Mouse (Mus musculus): ENCODE measurements around the gene Chmp4b. TPM values are rescaled to one million over a fixed set of nuclear protein-coding genes. Genes with fewer than 3 reads are reported as not detected.

Gene Chmp4b
- polyA plus RNA-seq, 1 experiment from 2014 or later = 40.0 TPM

DNA sequence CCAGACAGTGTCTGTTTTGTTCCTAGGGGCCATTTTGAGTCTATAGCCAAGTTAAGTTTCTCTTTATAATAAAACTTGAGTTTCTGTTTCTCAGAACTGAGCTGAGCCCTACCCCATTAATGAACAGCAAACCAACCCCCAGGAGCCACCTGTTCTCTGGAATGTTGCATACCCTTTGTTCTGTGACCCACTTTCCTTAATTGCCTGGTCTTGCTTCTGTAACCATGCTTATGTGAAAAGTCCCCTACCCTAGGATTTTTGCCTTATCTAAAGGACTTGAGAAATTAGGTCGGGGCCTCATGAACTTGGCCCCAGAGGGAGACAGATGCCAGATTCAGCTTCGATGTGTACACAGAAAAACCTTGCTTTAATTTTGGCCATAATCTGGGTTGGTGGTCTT, 80.4 kb downstream of the Chmp4b start:
- Histone ChIP-seq H3K9ac (no peak overlapping the region), H3K9me3 (no peaks in the 10 kb centered on the region), H3K4me1 (no peaks in the 10 kb centered on the region; the same call in 1 of the 2 replicates), H3K27me3 (replicated peaks) (no peaks in the 10 kb centered on the region), H3K4me3 (replicated peaks) (no peak overlapping the region), H3K36me3 (no peaks in the 10 kb centered on the region), H3K27ac (no peak overlapping the region), H3K4me2 (no peak overlapping the region)
- ATAC-seq (ENCODE audit: insufficient read depth, low FRiP score, low read depth) = no peak
- WGBS = 49% methylated on average over 2 of the region's 2 CpGs

DNA sequence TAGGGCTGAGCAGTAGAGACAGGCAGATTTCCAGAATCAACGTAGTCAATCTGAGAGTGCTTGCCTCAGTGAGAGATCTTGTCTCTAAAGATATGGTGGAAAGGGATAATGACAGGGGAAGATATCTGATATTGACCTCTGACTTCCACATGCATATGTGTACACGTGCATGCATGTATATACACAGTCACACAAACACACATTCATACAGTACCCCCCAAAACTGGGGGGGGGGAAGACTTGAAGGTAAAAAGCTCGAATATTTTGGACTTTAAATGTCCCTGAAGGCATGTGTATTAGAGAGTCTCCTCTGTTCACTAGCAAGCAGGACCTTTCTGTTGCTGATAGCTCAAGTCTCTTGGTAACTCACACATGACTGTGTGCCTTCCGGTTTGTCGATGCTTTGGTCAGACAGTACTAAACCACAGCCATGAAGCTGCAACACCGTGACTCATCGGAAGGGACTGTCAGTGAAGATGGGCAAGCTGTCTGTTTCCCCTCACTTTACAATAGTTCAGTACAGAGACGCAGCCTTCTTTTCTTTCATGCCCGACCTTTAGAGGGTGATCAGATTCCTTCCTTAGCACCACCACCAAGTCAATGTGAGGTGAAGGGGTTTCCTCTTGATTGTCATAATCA, 81.1 kb downstream of the Chmp4b start:
- WGBS = 76% methylated on average over 9 of the region's 9 CpGs
- no peak overlapping the region for H3K27ac ChIP-seq
- no peaks in the 10 kb centered on the region; the same call in 1 of the 2 replicates for H3K4me1 ChIP-seq
- H3K27me3 ChIP-seq (replicated peaks) = no peaks in the 10 kb centered on the region
- H3K4me2 ChIP-seq = no peak overlapping the region
- H3K4me3 ChIP-seq (replicated peaks) = no peak overlapping the region
- H3K9me3 ChIP-seq = no peaks in the 10 kb centered on the region
- no peaks in the 10 kb centered on the region for H3K36me3 ChIP-seq
- H3K9ac ChIP-seq = no peak overlapping the region
- ATAC-seq (ENCODE audit: insufficient read depth, low FRiP score, low read depth) = no peak

DNA sequence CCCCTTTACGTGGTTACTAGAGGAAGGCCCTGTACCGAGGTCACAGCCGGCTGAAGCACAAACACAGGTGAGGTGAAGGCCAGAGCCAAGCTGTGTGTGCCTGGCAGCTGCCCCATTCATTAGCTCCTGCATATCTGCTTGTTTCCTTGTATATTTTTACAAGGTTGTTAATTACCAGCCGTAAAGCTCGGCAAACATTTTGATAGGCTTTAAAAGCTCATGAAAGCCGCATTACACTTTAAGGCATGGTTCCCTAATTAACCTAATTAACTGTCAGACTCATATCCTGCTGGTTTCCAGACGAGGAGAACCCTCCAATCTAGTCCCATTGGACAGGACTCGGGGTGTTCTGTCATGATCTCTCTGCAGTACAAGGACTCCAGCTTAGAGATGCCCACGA, 83.5 kb downstream of the Chmp4b start:
- H3K27ac ChIP-seq = no peak overlapping the region
- 63% methylated on average over 9 of the region's 9 CpGs for WGBS

DNA sequence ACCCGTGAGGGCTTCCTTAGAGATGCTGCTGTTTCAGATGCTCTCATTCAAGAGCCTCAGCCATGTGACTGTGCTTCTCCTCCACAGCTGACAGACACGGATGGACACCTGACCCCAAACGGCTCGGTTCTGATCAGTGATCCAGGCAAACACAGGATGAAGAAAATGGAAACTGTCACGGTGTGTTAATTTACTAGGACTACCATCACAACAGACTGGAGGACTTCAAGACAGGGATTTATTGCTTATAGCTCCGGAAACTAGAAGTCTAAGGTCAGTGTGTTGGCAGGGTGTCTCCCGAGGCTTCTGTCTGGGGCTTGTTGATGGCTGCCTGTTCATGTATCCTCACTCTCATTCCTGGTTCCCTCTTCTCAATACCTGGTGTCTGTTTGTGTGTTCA, 83.9 kb downstream of the Chmp4b start:
- Histone ChIP-seq H3K4me1 (no peaks in the 10 kb centered on the region; the same call in 1 of the 2 replicates), H3K27me3 (replicated peaks) (no peaks in the 10 kb centered on the region), H3K9me3 (no peaks in the 10 kb centered on the region), H3K4me2 (no peak overlapping the region), H3K36me3 (no peaks in the 10 kb centered on the region), H3K9ac (no peak overlapping the region), H3K27ac (no peak overlapping the region), H3K4me3 (replicated peaks) (no peak overlapping the region)
- ATAC-seq (ENCODE audit: insufficient read depth, low FRiP score, low read depth) = no peak
- 53% methylated on average over 7 of the region's 7 CpGs for WGBS

More for the DNA sequence above, 83.5 kb downstream of the Chmp4b start:
- no peak for ATAC-seq (ENCODE audit: insufficient read depth, low FRiP score, low read depth)
- H3K4me1 ChIP-seq = no peaks in the 10 kb centered on the region; the same call in 1 of the 2 replicates
- H3K9ac ChIP-seq = no peak overlapping the region
- no peak overlapping the region for H3K4me3 ChIP-seq (replicated peaks)
- no peaks in the 10 kb centered on the region for H3K9me3 ChIP-seq
- no peak overlapping the region for H3K4me2 ChIP-seq
- no peaks in the 10 kb centered on the region for H3K36me3 ChIP-seq
- H3K27me3 ChIP-seq (replicated peaks) = no peaks in the 10 kb centered on the region

DNA sequence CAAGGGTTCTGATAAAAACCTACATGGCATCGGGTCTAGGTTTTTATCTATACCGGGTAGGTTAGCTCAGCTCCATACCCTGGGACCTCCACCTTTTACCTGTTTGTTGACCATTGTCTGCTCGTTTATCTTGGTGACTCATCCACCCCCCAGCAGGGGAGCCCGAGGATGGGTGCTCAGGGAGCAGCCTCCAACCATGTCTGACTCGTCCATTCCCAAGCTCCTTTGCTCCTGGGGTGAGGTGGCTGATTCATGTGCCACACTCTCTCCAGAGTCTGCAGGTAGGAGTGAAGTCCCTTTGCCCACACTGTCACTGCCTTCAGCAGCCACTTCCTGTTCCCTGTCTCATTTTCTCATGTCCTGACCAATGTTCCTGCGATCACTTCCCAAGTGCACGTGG, 84.5 kb downstream of the Chmp4b start:
- Histone ChIP-seq H3K36me3 (no peaks in the 10 kb centered on the region), H3K9me3 (no peaks in the 10 kb centered on the region), H3K9ac (no peak overlapping the region), H3K4me3 (replicated peaks) (no peak overlapping the region), H3K27me3 (replicated peaks) (no peaks in the 10 kb centered on the region), H3K4me1 (no peaks in the 10 kb centered on the region; the same call in 1 of the 2 replicates), H3K4me2 (no peak overlapping the region), H3K27ac (no peak overlapping the region)
- 70% methylated on average over 7 of the region's 7 CpGs for WGBS
- no peak for ATAC-seq (ENCODE audit: insufficient read depth, low FRiP score, low read depth)

DNA sequence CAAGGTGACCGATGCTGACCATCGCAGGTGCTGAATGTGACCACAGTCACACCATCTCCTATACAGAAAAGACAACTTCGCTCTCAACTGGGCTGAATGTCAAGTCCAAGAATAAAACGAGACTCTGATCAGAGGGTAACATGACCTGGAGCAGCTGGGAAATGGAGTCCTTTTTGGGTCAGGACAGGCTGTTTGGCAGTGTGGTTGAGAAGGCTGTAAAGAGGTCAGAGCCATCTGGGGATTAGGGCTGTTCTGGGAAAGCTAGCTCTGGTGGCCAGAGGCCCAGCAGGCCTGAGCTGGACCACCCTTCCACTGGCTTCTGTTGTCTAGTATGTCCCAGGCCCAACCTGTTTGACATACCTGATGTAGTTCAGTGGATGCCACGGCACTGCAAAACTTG, 87.1 kb downstream of the Chmp4b start:
- 0 out of 2 replicates have a peak, but pooled peaks cover 3% of the 10 kb centered on the region for H3K4me1 ChIP-seq
- H3K36me3 ChIP-seq = no peaks in the 10 kb centered on the region
- no peak overlapping the region for H3K9ac ChIP-seq
- no peak overlapping the region for H3K4me3 ChIP-seq (replicated peaks)
- WGBS = 83% methylated on average over 5 of the region's 5 CpGs
- H3K9me3 ChIP-seq = no peaks in the 10 kb centered on the region
- no peaks in the 10 kb centered on the region for H3K27me3 ChIP-seq (replicated peaks)
- H3K27ac ChIP-seq = no peak overlapping the region
- H3K4me2 ChIP-seq = no peak overlapping the region
- ATAC-seq (ENCODE audit: insufficient read depth, low FRiP score, low read depth) = no peak

DNA sequence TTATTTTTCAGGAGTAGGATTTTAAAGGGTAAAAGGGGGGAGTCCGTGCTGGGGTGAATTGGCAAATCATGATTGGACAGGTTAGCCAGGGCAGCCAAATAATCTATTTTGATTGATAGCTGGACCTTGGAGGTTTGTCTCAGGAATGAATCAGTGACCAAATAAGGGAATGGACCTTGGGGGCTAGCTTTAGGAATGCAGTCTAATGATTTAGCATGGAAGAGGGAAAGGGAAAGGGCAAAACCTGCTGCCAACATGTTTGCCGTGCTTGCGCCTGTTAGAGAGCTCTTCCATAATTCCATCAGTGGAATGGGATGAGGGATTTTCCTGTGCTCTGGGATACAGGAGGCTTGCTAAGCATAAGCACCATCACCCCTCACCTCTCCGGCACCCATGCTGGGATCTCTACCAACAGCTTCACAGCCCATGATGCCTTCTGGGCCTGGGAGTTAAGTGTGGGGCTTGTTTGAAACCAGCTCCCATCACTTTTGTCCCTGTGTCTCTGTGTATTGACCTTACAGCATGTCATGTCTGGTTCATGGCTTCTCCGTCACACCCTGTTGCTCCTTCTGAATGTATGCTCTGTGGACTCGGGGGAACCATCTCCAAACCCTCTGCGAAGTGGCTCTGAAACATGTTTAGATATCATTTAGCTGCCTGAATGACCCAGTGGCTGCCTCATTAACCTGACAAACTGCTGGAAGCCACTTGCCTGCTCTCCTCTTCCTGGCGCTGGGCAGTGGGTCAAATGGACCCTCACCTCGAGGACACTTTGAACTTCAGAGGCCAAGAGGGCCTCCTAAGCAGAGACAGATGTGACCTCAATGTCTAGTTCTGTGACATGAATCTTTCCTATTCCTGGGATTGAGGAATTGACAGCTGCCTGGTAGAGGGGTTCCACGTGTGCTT, 91.7 kb downstream of the Chmp4b start:
- 59% methylated on average over 10 of the region's 10 CpGs for WGBS
- Histone ChIP-seq H3K4me2 (no peak overlapping the region), H3K9ac (no peak overlapping the region), H3K9me3 (no peaks in the 10 kb centered on the region), H3K27ac (no peak overlapping the region), H3K36me3 (no peaks in the 10 kb centered on the region), H3K4me1 (0 out of 2 replicates have a peak, but pooled peaks cover 3% of the 10 kb centered on the region), H3K4me3 (replicated peaks) (no peak overlapping the region), H3K27me3 (replicated peaks) (no peaks in the 10 kb centered on the region)
- ATAC-seq (ENCODE audit: insufficient read depth, low FRiP score, low read depth) = no peak

DNA sequence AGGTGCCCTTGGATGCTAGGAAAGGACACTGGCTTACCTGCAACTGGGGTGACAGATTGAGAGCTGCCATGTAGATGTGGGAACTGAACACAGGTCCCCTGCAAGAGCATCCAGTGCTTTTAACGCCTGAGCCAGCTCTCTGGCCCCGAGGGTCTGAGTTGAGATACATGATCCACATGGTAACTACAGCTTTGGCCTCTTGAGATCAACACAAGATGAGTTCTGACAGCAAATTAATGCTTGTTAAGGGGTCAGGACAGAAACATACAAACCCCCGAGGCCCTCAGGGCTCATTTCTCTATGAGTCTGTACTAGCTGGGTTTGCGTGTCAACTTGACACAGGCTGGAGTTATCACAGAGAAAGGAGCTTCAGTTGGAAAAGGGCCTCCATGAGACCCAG, 92.4 kb downstream of the Chmp4b start:
- WGBS = 54% methylated on average over 4 of the region's 4 CpGs
- 0 out of 2 replicates have a peak, but pooled peaks cover 4% of the 10 kb centered on the region for H3K4me1 ChIP-seq
- no peaks in the 10 kb centered on the region for H3K36me3 ChIP-seq
- ATAC-seq (ENCODE audit: insufficient read depth, low FRiP score, low read depth) = no peak
- H3K4me2 ChIP-seq = no peak overlapping the region
- H3K9ac ChIP-seq = no peak overlapping the region
- no peak overlapping the region for H3K27ac ChIP-seq
- H3K4me3 ChIP-seq (replicated peaks) = no peak overlapping the region
- H3K9me3 ChIP-seq = no peaks in the 10 kb centered on the region
- no peaks in the 10 kb centered on the region for H3K27me3 ChIP-seq (replicated peaks)

Other genes with a start within 250 kb of the Chmp4b start
- 7.3 and 7.5 TPM in 2 replicates for gene Snta1, start 243.6 kb upstream of the Chmp4b start, polyA plus RNA-seq (2015; fragmentation: Nextera tagmentation; extraction: Ambion mirVana)
- gene Cbfa2t2, start 215.2 kb upstream of the Chmp4b start, polyA plus RNA-seq (2015; fragmentation: Nextera tagmentation; extraction: Ambion mirVana) = 32.1 and 34.7 TPM in 2 replicates
- 0.59 and 1.5 TPM in 2 replicates for gene 1700003F12Rik, start 104.6 kb upstream of the Chmp4b start, polyA plus RNA-seq (2015; fragmentation: Nextera tagmentation; extraction: Ambion mirVana)
- gene Actl10, start 99.9 kb upstream of the Chmp4b start, polyA plus RNA-seq (2015; fragmentation: Nextera tagmentation; extraction: Ambion mirVana) = 0.12 and 0.37 TPM in 2 replicates
- gene Necab3, start 92.8 kb upstream of the Chmp4b start, polyA plus RNA-seq (2015; fragmentation: Nextera tagmentation; extraction: Ambion mirVana) = 2.4 and 2.5 TPM in 2 replicates
- 20.2 and 21.1 TPM in 2 replicates for gene E2f1, start 81.8 kb upstream of the Chmp4b start, polyA plus RNA-seq (2015; fragmentation: Nextera tagmentation; extraction: Ambion mirVana)
- 26.8 and 30.2 TPM in 2 replicates for gene Pxmp4, start 48.0 kb upstream of the Chmp4b start, polyA plus RNA-seq (2015; fragmentation: Nextera tagmentation; extraction: Ambion mirVana)
- gene Zfp341, start 38.4 kb upstream of the Chmp4b start, polyA plus RNA-seq (2015; fragmentation: Nextera tagmentation; extraction: Ambion mirVana) = 0.83 and 0.88 TPM in 2 replicates
- 0.30 and 0.78 TPM in 2 replicates for gene 4930519P11Rik, start 38.3 kb upstream of the Chmp4b start, polyA plus RNA-seq (2015; fragmentation: Nextera tagmentation; extraction: Ambion mirVana)
- gene Gm14214, start 118.3 kb downstream of the Chmp4b start, polyA plus RNA-seq (2015; fragmentation: Nextera tagmentation; extraction: Ambion mirVana) = not detected in 2 replicates
- 36.7 and 39.2 TPM in 2 replicates for gene Raly, start 139.4 kb downstream of the Chmp4b start, polyA plus RNA-seq (2015; fragmentation: Nextera tagmentation; extraction: Ambion mirVana)
- gene a, start 139.7 kb downstream of the Chmp4b start, polyA plus RNA-seq (2015; fragmentation: Nextera tagmentation; extraction: Ambion mirVana) = 0.57 and 1.3 TPM in 2 replicates
- 92.7 and 94.8 TPM in 2 replicates for gene Eif2s2, start 241.2 kb downstream of the Chmp4b start, polyA plus RNA-seq (2015; fragmentation: Nextera tagmentation; extraction: Ambion mirVana)

All from stomach, embryonic 15.5 days (tissue).